Mouse (Mus musculus): Measurements from ENCODE around the gene Camk2d.
A peak's percentile ranks its signal among the peaks of the same experiment; 100 is the strongest.

DNA sequence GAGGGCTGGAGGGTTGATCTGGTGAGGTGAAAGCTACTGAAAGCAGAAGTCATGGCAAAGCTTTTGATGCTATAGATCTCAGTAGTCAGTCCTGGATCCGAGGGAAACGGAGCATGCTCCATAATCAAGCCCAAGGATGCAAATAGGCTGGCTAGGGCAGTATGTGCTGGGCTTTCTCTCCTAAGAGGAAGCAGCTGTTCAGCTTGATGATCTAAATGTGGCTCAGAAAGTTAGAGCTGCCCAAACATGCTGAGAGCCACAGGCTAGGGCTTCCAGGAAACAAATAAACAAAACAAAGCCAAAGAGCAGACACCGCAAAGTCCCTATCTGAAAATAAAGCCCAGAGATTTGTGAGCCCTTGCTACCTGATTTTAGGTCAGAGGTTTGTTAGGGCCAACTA is 201.7 kb downstream of the Camk2d start:
- no peak for TF ChIP-seq PAX5 (IDR thresholded peaks at IDR 0.05; ENCODE audit: low read length)
- TF ChIP-seq CTCF (conservative IDR thresholded peaks at IDR 0.05 in 1 of 2, IDR thresholded peaks at IDR 0.05 in 1 of 2; ENCODE audit: low read depth in 2 of 2, low read length in 2 of 2), result no peak
- peak; percentile 61 for TF ChIP-seq IRF4 (IDR thresholded peaks at IDR 0.05; ENCODE audit: low read depth, low read length)
- TF ChIP-seq E2F4 (IDR thresholded peaks at IDR 0.05; ENCODE audit: insufficient replicate concordance, low read depth, low read length), result no peak
- TF ChIP-seq RCOR1 (conservative IDR thresholded peaks at IDR 0.05; ENCODE audit: low read depth, low read length), result no peak
- no peak for TF ChIP-seq POLR2A (IDR thresholded peaks at IDR 0.05; ENCODE audit: low read depth, low read length)
- peak; percentile 24; the same call in 1 of the 2 replicates for TF ChIP-seq CHD2 (IDR thresholded peaks at IDR 0.05; ENCODE audit: low read length)

Measured in CH12.LX (cell line).